Mouse (Mus musculus): ENCODE measurements around the gene Gpatch3. TPM values are rescaled to one million over a fixed set of nuclear protein-coding genes. Genes with fewer than 3 reads are reported as not detected.
A peak's percentile ranks its signal among the peaks of the same experiment; 100 is the strongest.

Gene Gpatch3
- polyA plus RNA-seq, 1 experiment from 2014 or later = 6.3 TPM

DNA sequence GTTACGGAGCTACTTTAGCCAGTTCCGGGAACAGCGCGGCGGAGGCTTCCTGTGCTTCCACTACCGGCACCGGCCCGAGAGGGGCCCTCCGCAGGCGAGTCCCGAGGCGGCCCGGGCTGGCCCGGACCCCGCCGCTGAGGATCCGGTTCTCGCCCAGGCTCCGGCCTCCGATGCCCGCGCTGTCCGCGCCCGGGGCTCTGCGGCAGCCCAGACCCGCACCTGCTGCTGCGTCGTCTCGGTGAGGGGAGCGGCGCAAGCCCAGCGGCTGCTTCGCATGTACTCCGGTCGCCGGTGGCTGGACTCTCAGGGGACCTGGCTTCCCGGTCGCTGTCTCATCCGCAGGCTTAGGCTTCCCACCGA is 278 bp downstream of the Gpatch3 start:
- H3K36me3 ChIP-seq (ENCODE audit: control insufficient read depth, insufficient read depth, low read length) = peaks cover 20% of the 10 kb centered on the region
- H3K27me3 ChIP-seq (replicated peaks; ENCODE audit: control insufficient read depth, insufficient read depth, low read length) = no peaks in the 10 kb centered on the region
- peak overlapping the region; percentile 87 for H3K9ac ChIP-seq (ENCODE audit: low read depth, low read length)
- H3K4me1 ChIP-seq (ENCODE audit: control insufficient read depth, insufficient read depth, low read length) = peaks cover 7% of the 10 kb centered on the region; the same call in 1 of the 2 replicates
- ATAC-seq (ENCODE audit: low read depth) = peak; percentile 36; the same call in 1 of the 2 replicates
- DNase-seq (ENCODE audit: low spot score) = no peak
- peak overlapping the region; percentile 98 for H3K4me3 ChIP-seq (ENCODE audit: low read depth, low read length)
- no peaks in the 10 kb centered on the region for H3K9me3 ChIP-seq (ENCODE audit: control insufficient read depth, low read length)
- peak overlapping the region; percentile 91; the same call in 1 of the 2 replicates for H3K27ac ChIP-seq (replicated peaks; ENCODE audit: low read depth, low read length)
- peak overlapping the region; percentile 95 for H3K4me2 ChIP-seq (ENCODE audit: low read depth, low read length)
- WGBS = 0% methylated on average over 33 of the region's 41 CpGs

- Histone ChIP-seq H3K9me3 (ENCODE audit: control insufficient read depth, low read length) (no peaks in the 10 kb centered on the region), H3K4me3 (ENCODE audit: low read depth, low read length) (no peak overlapping the region), H3K27ac (replicated peaks; ENCODE audit: low read depth, low read length) (no peak overlapping the region), H3K4me2 (ENCODE audit: low read depth, low read length) (no peak overlapping the region), H3K4me1 (ENCODE audit: control insufficient read depth, insufficient read depth, low read length) (peaks cover 7% of the 10 kb centered on the region; the same call in 1 of the 2 replicates), H3K36me3 (ENCODE audit: control insufficient read depth, insufficient read depth, low read length) (peaks cover 32% of the 10 kb centered on the region), H3K27me3 (replicated peaks; ENCODE audit: control insufficient read depth, insufficient read depth, low read length) (no peaks in the 10 kb centered on the region), H3K9ac (ENCODE audit: low read depth, low read length) (no peak overlapping the region)
- DNase-seq (ENCODE audit: low spot score) (no peak), ATAC-seq (ENCODE audit: low read depth) (no peak)
- 68% methylated on average over 12 of the region's 12 CpGs for WGBS
These were observed 3.4 kb downstream of the Gpatch3 start for GRCm38 (mm10) chr4:133577983-133578382.

DNA sequence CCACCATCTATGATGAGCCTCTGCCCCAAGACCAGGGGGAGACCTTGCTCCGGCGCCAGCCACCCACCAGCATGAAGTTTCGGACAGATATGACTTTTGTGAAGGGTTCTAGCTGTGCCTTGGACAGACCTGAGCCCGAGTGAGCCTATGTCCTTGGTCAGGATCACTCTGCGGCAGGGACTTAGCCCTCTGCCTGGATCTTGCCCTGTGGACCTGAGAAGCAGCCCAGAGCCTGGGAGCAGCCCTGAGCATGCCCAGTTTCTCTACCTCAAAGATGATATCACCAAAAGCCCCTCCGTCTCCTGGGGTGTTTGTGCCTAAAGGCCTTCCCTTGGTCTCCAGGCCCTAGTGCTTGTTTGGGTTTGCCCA is 9.1 kb downstream of the Gpatch3 start:
- ATAC-seq (ENCODE audit: low read depth) = 0 out of 2 replicates have a peak, but pooled peaks have one; percentile 15
- H3K9ac ChIP-seq (ENCODE audit: low read depth, low read length) = peak overlapping the region; percentile 84
- H3K9me3 ChIP-seq (ENCODE audit: control insufficient read depth, low read length) = no peaks in the 10 kb centered on the region
- 63% methylated on average over 6 of the region's 6 CpGs for WGBS
- H3K4me1 ChIP-seq (ENCODE audit: control insufficient read depth, insufficient read depth, low read length) = no peaks in the 10 kb centered on the region
- peaks cover 50% of the 10 kb centered on the region for H3K36me3 ChIP-seq (ENCODE audit: control insufficient read depth, insufficient read depth, low read length)
- H3K4me2 ChIP-seq (ENCODE audit: low read depth, low read length) = peak overlapping the region; percentile 97
- H3K4me3 ChIP-seq (ENCODE audit: low read depth, low read length) = peak overlapping the region; percentile 80
- DNase-seq (ENCODE audit: low spot score) = no peak
- H3K27me3 ChIP-seq (replicated peaks; ENCODE audit: control insufficient read depth, insufficient read depth, low read length) = no peaks in the 10 kb centered on the region
- H3K27ac ChIP-seq (replicated peaks; ENCODE audit: low read depth, low read length) = peak overlapping the region; percentile 86

DNA sequence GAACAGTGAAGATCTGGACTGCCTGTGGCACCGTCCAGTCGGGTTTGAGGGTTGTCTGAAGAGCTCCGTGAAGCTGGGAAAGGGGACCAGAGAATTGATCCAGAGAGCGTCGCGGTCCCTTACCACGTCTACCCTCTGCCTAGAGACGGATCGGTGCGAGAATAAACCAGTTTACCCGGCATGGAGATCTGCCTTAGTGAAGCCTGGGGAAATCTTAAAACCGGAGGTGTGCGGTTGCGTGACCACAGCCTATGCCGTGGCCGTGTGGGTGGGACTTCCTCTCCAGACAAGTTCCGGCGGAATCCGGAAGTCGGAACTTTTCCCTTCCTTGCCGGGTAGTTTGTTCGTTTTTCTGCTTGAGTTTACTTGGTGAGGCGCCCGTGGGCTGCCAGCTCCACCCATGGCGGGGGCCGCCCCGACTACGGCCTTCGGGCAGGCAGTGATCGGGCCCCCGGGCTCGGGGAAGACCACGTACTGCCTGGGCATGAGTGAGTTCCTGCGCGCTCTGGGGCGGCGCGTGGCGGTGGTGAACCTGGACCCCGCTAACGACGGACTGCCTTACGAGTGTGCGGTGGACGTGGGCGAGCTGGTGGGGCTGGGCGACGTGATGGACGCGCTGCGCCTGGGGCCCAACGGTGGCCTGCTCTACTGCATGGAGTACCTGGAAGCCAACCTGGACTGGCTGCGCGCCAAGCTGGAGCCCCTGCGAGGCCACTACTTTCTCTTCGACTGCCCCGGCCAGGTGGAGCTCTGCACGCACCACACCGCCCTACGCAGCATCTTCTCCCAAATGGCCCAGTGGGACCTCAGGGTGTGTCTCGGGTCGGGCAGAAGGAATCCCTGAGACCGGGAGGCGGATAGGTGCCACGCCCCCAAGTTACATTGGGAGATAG is 9.8 kb downstream of the Gpatch3 start, which contains the start of gene Gpn2:
Gpn2 (plus strand) TSS at position 304 of the 893 bp plus-strand sequence.
- Histone ChIP-seq H3K4me2 (ENCODE audit: low read depth, low read length) (peak within 1 kb of the TSS; percentile 97), H3K9me3 (ENCODE audit: control insufficient read depth, low read length) (no peaks in the 10 kb centered on the region), H3K36me3 (ENCODE audit: control insufficient read depth, insufficient read depth, low read length) (peaks cover 49% of the 10 kb centered on the region), H3K27ac (replicated peaks; ENCODE audit: low read depth, low read length) (peak within 1 kb of the TSS; percentile 86), H3K9ac (ENCODE audit: low read depth, low read length) (peak within 1 kb of the TSS; percentile 84), H3K4me3 (ENCODE audit: low read depth, low read length) (peak within 1 kb of the TSS; percentile 80), H3K4me1 (ENCODE audit: control insufficient read depth, insufficient read depth, low read length) (no peaks in the 10 kb centered on the region), H3K27me3 (replicated peaks; ENCODE audit: control insufficient read depth, insufficient read depth, low read length) (no peaks in the 10 kb centered on the region)
- WGBS = 3% methylated on average over 42 of the region's 65 CpGs
- ATAC-seq (ENCODE audit: low read depth) (peak; percentile 92), DNase-seq (ENCODE audit: low spot score) (peak; percentile 95)

- H3K4me1 ChIP-seq (ENCODE audit: control insufficient read depth, insufficient read depth, low read length) = no peaks in the 10 kb centered on the region
- H3K9me3 ChIP-seq (ENCODE audit: control insufficient read depth, low read length) = no peaks in the 10 kb centered on the region
- H3K27ac ChIP-seq (replicated peaks; ENCODE audit: low read depth, low read length) = no peak overlapping the region
- ATAC-seq (ENCODE audit: low read depth) = peak; percentile 26; the same call in 1 of the 2 replicates
- no peaks in the 10 kb centered on the region for H3K27me3 ChIP-seq (replicated peaks; ENCODE audit: control insufficient read depth, insufficient read depth, low read length)
- no peak overlapping the region for H3K4me3 ChIP-seq (ENCODE audit: low read depth, low read length)
- DNase-seq (ENCODE audit: low spot score) = peak; percentile 65
- H3K36me3 ChIP-seq (ENCODE audit: control insufficient read depth, insufficient read depth, low read length) = peaks cover 44% of the 10 kb centered on the region
- no peak overlapping the region for H3K4me2 ChIP-seq (ENCODE audit: low read depth, low read length)
- no peak overlapping the region for H3K9ac ChIP-seq (ENCODE audit: low read depth, low read length)
- 28% methylated on average over 7 of the region's 7 CpGs for WGBS
These were observed 18.0 kb downstream of the Gpatch3 start for GRCm38 (mm10) chr4:133592570-133592969.

GRCm38 (mm10) chr4:133595538-133595937 is 21.0 kb downstream of the Gpatch3 start:
- Histone ChIP-seq H3K9ac (ENCODE audit: low read depth, low read length) (no peak overlapping the region), H3K27me3 (replicated peaks; ENCODE audit: control insufficient read depth, insufficient read depth, low read length) (peaks cover 23% of the 10 kb centered on the region), H3K27ac (replicated peaks; ENCODE audit: low read depth, low read length) (peak overlapping the region; percentile 44; the same call in 1 of the 2 replicates), H3K4me1 (ENCODE audit: control insufficient read depth, insufficient read depth, low read length) (peaks cover 7% of the 10 kb centered on the region; the same call in 1 of the 2 replicates), H3K4me2 (ENCODE audit: low read depth, low read length) (no peak overlapping the region), H3K9me3 (ENCODE audit: control insufficient read depth, low read length) (no peaks in the 10 kb centered on the region), H3K4me3 (ENCODE audit: low read depth, low read length) (no peak overlapping the region), H3K36me3 (ENCODE audit: control insufficient read depth, insufficient read depth, low read length) (peaks cover 16% of the 10 kb centered on the region)
- DNase-seq (ENCODE audit: low spot score) (peak; percentile 56), ATAC-seq (ENCODE audit: low read depth) (no peak)
- WGBS = 61% methylated on average over 7 of the region's 7 CpGs

DNA sequence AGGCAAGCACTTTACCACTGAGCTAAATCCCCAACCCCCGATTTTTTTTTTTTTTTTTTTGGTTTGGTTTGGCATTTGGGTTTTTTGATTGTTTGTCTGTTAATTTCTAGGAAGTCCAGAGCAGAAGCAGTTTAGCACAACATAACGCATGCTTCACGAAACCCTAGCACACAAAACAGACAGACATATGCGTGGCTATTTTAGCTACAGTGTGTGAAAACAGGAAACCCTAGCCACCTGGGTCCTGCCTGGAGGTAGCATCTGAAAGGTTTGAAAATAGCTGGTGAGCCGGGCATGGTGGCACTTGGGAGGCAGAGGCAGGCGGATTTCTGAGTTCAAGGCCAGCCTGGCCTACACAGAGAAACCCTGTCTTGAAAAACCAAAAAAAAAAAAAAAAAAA is 21.5 kb downstream of the Gpatch3 start:
- H3K9ac ChIP-seq (ENCODE audit: low read depth, low read length) = no peak overlapping the region
- H3K9me3 ChIP-seq (ENCODE audit: control insufficient read depth, low read length) = no peaks in the 10 kb centered on the region
- no peak overlapping the region for H3K4me3 ChIP-seq (ENCODE audit: low read depth, low read length)
- no peak for DNase-seq (ENCODE audit: low spot score)
- no peak for ATAC-seq (ENCODE audit: low read depth)
- H3K4me2 ChIP-seq (ENCODE audit: low read depth, low read length) = no peak overlapping the region
- peaks cover 7% of the 10 kb centered on the region; the same call in 1 of the 2 replicates for H3K4me1 ChIP-seq (ENCODE audit: control insufficient read depth, insufficient read depth, low read length)
- peaks cover 24% of the 10 kb centered on the region for H3K27me3 ChIP-seq (replicated peaks; ENCODE audit: control insufficient read depth, insufficient read depth, low read length)
- H3K27ac ChIP-seq (replicated peaks; ENCODE audit: low read depth, low read length) = peak overlapping the region; percentile 44; the same call in 1 of the 2 replicates
- peaks cover 11% of the 10 kb centered on the region for H3K36me3 ChIP-seq (ENCODE audit: control insufficient read depth, insufficient read depth, low read length)
- 69% methylated on average over 6 of the region's 6 CpGs for WGBS

- H3K27ac ChIP-seq (replicated peaks; ENCODE audit: low read depth, low read length) = peak overlapping the region; percentile 70
- 0 out of 2 replicates have a peak overlapping the region, but pooled peaks have one; percentile 83 for H3K4me2 ChIP-seq (ENCODE audit: low read depth, low read length)
- no peak overlapping the region for H3K9ac ChIP-seq (ENCODE audit: low read depth, low read length)
- 41% methylated on average over 4 of the region's 4 CpGs for WGBS
- H3K4me1 ChIP-seq (ENCODE audit: control insufficient read depth, insufficient read depth, low read length) = peaks cover 7% of the 10 kb centered on the region; the same call in 1 of the 2 replicates
- peak overlapping the region; percentile 55; the same call in 1 of the 2 replicates for H3K4me3 ChIP-seq (ENCODE audit: low read depth, low read length)
- H3K9me3 ChIP-seq (ENCODE audit: control insufficient read depth, low read length) = no peaks in the 10 kb centered on the region
- H3K27me3 ChIP-seq (replicated peaks; ENCODE audit: control insufficient read depth, insufficient read depth, low read length) = peaks cover 37% of the 10 kb centered on the region
- 0 out of 2 replicates have a peak, but pooled peaks cover 1% of the 10 kb centered on the region for H3K36me3 ChIP-seq (ENCODE audit: control insufficient read depth, insufficient read depth, low read length)
- DNase-seq (ENCODE audit: low spot score) (peak; percentile 41), ATAC-seq (ENCODE audit: low read depth) (no peak)
These were observed 24.1 kb downstream of the Gpatch3 start for GRCm38 (mm10) chr4:133598616-133599015.

Measured in embryonic facial prominence, embryonic 14.5 days (tissue).